Mouse (Mus musculus): Measurements from ENCODE around the gene Heatr5a. TPM values are rescaled to one million over a fixed set of nuclear protein-coding genes. Genes with fewer than 3 reads are reported as not detected.

Heatr5a gene
- polyA plus RNA-seq, 1 experiment from 2014 or later, result 17.9 TPM

- ATAC-seq (ENCODE audit: insufficient number of reproducible peaks, insufficient read depth, low FRiP score, low read depth), result no peak; the same call in 1 of the 2 replicates
- Histone ChIP-seq H3K36me3 (ENCODE audit: control insufficient read depth, insufficient read depth, low read length) (peaks cover 8% of the 10 kb centered on the region), H3K4me3 (ENCODE audit: low read depth, low read length) (peak overlapping the region; percentile 92), H3K4me2 (replicated peaks; ENCODE audit: low read depth, low read length) (peak overlapping the region; percentile 78), H3K9ac (replicated peaks; ENCODE audit: low read depth, low read length) (peak overlapping the region; percentile 99), H3K27ac (ENCODE audit: low read length) (peak overlapping the region; percentile 99), H3K4me1 (ENCODE audit: control insufficient read depth, insufficient read depth, low read length) (peaks cover 4% of the 10 kb centered on the region; the same call in 1 of the 2 replicates), H3K27me3 (ENCODE audit: control insufficient read depth, insufficient read depth, low read length) (no peaks in the 10 kb centered on the region), H3K9me3 (ENCODE audit: control insufficient read depth, low read depth, low read length) (no peaks in the 10 kb centered on the region)
- WGBS, result under 1% methylated on average over 64 of the region's 66 CpGs
Observed at GRCm38 (mm10) chr12:51828716-51829289, 142.3 kb downstream of the Heatr5a start.

DNA sequence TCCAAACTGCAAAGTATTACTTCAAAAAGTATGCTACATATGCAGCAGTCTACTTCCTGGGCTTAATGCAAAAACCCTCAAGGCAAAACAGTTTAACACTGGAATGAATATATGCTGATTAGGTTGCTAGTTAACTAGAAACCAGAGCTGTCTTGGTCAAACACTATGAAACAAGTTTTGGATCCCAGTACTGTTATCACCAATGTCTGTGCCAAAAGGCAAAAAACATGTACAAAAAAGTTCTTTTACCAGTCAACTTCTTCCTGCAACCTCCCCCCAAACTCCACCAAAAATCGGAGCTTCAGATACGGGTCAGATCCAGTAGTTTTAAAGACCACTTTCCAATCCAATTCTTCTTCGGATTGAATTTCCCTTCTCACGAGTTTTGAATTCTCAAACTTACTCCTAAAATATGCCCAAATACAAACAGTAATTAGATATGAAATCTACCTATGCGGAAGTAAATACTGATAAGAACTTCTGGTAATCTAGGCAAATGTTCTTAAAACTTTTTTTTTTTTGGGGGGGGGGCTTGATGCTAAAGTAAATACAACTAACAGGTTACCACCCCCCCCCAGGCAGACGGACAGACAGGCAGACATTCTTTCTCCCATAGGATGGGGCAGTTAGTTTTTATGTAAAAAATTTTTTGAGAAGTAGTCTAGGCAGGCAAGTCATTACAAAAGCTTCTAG, 143.0 kb downstream of the Heatr5a start:
- ATAC-seq (ENCODE audit: insufficient number of reproducible peaks, insufficient read depth, low FRiP score, low read depth), result no peak
- Histone ChIP-seq H3K4me1 (ENCODE audit: control insufficient read depth, insufficient read depth, low read length) (peaks cover 4% of the 10 kb centered on the region; the same call in 1 of the 2 replicates), H3K27me3 (ENCODE audit: control insufficient read depth, insufficient read depth, low read length) (no peaks in the 10 kb centered on the region), H3K27ac (ENCODE audit: low read length) (peak overlapping the region; percentile 99), H3K36me3 (ENCODE audit: control insufficient read depth, insufficient read depth, low read length) (peaks cover 8% of the 10 kb centered on the region), H3K4me3 (ENCODE audit: low read depth, low read length) (peak overlapping the region; percentile 92), H3K9me3 (ENCODE audit: control insufficient read depth, low read depth, low read length) (no peaks in the 10 kb centered on the region), H3K4me2 (replicated peaks; ENCODE audit: low read depth, low read length) (peak overlapping the region; percentile 78), H3K9ac (replicated peaks; ENCODE audit: low read depth, low read length) (peak overlapping the region; percentile 99)
- 16% methylated on average over 6 of the region's 6 CpGs for WGBS

Other genes with a start within 250 kb of the Heatr5a start
- 52.3 and 55.1 TPM in 2 replicates for gene Hectd1, start 141.8 kb downstream of the Heatr5a start, polyA plus RNA-seq (2014; fragmentation: Nextera tagmentation; extraction: Ambion mirVana)
- gene Dtd2, start 35.2 kb upstream of the Heatr5a start, polyA plus RNA-seq (2014; fragmentation: Nextera tagmentation; extraction: Ambion mirVana), result 25.4 and 26.4 TPM in 2 replicates
- gene Gpr33, start 56.7 kb upstream of the Heatr5a start, polyA plus RNA-seq (2014; fragmentation: Nextera tagmentation; extraction: Ambion mirVana), result not detected in 2 replicates
- gene Nubpl, start 126.4 kb upstream of the Heatr5a start, polyA plus RNA-seq (2014; fragmentation: Nextera tagmentation; extraction: Ambion mirVana), result 14.9 and 15.8 TPM in 2 replicates

Measured in stomach, embryonic 14.5 days (tissue).